Mouse (Mus musculus) ES-Bruce4 (cell line): ENCODE results near the gene Il4ra.

Source experiments
- CTCF ChIP-seq: IDR thresholded peaks from one replicate; pipeline ENCODE4 v1.8.1; 2011; ENCODE audit warnings: low read depth, low read length
- EP300 ChIP-seq: IDR thresholded peaks from 2 replicates; pipeline ENCODE4 v1.6.1; 2011; ENCODE audit warnings: low read depth, low read length; ENCODE audit not compliant: insufficient read depth
- POLR2A ChIP-seq: IDR thresholded peaks from one replicate; pipeline ENCODE4 v1.8.1; 2011; ENCODE audit warnings: low read length; ENCODE audit not compliant: insufficient read depth

GRCm38 (mm10) chr7:125523051-125523450, 28.9 kb upstream of the Il4ra start:
- TF ChIP-seq CTCF (no peak), EP300 (no peak), POLR2A (no peak)
